Mouse (Mus musculus) right cerebral cortex, postnatal 25 days (tissue): ENCODE data around the gene Maml3.

ENCODE experiments used
- DNase-seq: peaks from one replicate; pipeline ENCODE4 v3.0.0; 2022

The Maml3 gene

DNA sequence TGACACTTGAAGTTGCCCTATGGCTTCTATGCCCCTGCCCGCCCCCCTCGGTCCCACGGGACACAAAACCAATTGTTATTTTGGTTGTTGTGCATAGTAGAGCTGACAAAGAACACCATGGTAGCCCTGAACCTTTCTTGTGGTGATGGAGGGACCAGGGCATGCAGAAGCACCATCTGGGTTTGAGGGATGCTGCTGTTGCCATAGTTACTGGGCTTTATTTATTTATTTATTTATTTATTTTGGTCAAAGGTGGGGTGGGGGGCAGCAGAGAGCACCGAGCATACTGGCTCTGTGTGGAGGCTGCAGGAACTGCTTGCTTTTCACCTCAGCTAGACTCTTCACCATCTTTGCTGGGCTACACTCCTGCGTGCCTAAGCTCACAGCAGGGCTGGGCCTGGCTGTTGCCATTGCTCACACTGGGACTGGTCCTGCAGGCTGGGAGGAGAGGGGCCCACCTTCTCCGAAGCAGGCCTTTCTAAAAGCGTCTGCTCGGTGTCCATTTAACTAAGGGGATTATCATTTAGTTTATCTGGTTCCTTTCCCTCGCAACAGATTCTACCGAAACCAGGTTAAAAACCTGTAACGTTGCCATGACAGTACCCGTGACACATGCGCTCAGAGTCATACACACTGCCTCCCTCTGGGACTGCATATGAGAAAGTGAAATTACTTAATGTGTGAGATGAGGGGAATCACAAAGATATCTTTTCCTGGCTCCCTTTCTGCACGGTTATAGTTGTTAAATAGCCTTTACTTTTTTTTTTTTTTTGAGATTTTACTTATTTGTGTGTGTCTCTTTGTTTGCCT, 375.6 kb downstream of the Maml3 start:
- no peak for DNase-seq

DNA sequence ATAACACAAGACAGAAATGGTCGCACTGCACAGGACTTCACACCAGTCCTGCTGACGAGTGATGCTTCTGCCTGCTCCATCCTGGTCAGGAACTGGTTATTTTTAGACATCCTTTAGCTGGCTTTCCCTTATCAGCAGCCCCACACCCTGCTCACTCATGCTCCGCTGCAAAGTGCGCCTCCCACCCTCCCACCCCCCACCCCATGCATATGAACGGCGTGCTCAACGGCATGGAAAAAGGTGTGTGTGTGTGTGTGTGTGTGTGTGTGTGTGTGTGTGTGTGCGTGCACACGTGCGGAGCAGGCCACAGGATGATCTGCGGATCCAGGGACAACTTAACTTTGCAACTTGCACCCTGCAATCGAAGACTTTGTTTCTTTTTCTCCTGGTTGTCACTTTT, 376.4 kb downstream of the Maml3 start:
- no peak for DNase-seq

DNA sequence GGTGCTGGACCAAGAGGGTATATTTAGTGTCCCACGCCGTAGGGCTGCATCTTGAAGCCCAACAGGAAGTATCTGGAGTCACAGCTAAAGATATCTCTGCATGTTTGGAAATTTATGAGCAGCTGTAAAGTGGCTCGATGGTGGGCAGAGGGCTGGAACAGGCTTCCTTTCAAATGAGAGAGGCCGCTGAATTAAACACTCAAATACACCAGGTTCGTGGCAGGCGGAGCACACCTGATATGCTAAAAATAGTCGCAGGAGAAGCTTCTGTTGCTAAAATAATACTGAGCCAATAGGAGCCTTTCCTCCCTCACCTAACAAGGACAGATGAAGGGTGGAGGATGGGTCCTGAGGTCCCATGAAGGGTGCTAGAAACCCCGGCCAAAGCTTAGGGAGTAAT, 376.9 kb downstream of the Maml3 start:
- no peak for DNase-seq

DNA sequence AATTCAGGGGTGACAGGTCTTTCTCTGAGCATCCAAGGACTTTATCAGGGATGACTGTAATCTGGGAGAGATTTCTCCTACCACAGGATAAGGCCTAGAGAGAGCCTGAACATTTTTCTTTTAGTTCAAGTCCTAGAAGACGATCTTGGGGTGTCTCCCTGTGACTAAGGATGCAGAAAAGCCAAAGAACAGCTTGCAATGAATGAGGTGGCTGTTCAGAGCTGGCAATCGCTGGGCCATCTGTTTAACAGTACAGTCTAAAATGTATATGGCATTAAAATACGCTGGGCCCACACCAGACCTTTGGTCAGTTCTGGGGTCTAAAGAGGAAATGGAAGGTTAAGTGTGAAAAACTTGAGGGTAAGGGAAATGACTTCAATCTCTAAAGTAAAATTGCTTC, 377.4 kb downstream of the Maml3 start:
- no peak for DNase-seq

DNA sequence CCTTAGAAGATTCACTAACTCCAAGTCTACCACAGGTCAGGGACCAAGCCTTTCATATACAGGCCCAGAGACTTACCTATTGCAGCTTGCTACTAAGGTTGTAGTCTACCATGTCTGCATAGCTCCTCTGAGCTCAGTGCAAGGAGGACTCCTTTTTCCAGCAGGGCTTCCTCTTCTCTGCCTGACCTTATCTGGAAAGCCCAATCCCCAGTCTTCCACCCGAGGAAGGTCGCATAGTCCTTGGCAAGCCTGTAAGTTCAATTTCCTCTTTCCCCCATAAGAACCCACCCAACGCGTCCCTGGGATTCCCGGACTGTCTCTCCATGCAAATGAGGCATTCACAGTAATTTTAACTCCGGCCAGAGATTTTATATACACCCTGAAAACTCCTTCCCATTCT, 378.6 kb downstream of the Maml3 start:
- no peak for DNase-seq

DNA sequence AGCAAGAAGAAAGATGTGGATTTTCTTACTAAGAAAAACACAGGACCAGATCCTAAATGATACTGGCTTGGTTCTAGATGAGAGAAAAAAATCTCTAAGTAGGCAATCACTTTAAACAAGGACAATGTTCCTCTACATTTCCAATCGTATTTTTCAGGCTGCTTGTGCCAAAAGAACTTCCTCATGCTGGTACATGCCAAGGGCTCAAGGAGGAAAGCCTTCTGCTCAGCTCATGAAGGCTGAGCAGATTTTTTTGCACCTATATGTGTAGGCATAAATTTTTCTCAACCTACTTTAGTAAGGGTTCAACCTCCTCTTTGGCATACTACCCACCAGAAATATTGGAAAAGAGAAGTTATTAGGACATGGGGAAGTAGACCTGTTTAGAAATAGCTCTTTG, 384.9 kb downstream of the Maml3 start:
- DNase-seq = no peak

DNA sequence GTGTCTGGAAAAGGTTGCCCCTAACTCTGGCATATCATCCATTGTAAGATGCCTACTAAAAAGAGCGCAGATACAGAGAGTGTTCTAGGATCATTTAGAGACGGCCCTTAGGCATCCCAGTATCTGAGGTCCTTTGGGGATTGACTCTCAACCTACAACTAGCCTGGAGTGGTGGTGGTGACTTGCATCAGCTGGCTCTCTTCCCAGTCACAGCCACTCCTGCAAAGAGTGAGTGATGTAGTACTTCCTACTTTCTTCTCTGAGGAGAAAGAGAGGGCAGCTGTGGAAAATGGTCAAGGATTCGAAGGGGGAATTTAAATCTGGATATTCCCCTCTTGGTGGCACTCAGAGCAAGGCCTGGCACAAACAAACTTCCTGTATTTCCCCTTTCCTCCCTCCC, 385.5 kb downstream of the Maml3 start:
- no peak for DNase-seq

DNA sequence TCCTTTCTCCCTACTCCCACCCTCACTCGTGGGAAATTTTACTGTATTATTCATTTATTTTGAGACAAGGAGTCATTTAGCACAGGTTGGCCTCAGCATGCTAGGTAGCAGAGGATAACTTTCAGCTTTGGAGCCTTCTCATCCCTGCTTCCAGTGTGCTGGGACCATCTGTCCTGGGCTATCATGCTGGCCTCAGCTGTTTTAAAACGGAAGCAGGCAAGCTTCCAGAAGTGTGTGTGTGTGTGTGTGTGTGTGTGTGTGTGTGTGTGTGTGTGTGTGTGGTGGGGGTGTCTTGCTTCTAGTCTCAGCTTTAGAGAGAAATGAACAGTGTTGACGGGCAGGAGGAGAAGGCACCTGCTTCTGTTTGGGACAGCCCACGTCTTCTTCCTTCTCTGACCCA, 387.0 kb downstream of the Maml3 start:
- DNase-seq = no peak

DNA sequence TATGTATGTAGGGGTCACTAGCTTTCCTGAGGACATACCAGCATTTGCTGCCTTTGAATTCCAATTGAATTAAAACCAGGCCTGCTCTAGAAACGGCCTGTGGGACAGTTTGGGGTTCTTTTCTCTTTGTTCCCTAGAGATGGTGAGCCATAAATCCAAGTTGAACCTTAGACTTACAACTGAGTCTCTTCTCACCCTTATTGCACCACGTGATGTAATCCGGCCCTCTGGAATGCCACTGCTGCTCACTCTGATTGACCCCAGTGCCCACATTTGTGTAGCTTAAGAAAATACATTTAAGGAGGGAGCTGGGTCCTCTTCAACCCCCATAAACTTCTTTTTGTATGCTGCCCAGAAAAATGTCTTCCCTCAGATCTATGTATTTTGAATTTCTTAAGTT, 387.4 kb downstream of the Maml3 start:
- no peak for DNase-seq

DNA sequence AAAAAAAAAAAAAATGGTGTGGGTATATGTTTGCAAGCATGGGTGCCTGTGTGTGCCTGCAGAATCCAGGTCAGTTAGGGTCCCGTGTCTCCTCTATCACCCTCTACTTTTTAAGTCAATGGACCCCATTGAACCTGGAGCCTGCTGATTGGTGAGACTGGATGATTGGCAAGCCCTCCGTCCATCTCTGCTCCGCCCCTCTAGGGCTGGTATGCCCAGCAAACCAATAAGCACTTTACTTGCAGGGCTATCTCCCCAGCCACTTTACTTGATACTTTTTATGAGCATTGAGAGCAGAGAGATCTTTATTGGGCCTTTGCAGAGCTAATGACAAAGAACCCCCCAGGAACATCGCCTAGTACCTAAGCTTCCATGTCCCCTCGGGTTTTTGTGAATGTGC, 390.4 kb downstream of the Maml3 start:
- no peak for DNase-seq

DNA sequence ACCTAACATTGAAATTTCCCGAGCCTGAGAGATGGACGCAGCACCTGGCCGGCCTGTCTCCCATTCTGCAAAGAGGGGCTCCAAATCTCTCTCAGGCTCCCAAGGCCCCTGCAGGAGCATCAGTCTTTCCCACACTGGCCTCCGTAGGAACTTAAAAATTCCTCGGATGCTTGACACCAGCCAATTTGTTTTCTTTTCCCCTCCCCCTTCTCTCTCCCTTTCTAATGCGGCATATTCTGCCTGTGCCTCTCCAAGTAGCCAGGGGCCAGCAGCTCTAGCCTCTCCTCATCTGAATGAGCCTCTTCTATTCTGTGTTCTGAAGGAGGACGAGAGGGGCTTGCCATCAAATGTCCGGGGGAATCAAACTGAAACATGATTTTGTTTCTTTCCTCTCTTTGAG, 391.6 kb downstream of the Maml3 start:
- DNase-seq = no peak

DNA sequence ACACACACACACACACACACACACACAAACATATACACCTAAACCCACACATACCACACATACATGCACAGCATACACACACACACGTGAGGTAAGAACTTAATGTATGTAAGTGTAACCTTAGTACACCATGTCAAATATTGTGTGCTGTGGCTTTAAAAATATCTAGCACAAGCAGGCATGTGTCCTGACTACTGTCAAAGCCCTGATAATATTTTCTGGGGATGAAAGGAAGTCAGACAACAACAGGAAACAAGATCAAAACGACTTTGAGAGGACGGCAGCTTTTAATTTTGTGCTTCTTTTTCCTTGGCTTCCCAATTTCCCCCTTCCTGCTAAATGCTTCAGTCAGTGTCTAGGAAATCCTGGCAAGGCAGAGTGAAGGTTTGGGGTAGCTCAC, 392.5 kb downstream of the Maml3 start:
- no peak for DNase-seq

DNA sequence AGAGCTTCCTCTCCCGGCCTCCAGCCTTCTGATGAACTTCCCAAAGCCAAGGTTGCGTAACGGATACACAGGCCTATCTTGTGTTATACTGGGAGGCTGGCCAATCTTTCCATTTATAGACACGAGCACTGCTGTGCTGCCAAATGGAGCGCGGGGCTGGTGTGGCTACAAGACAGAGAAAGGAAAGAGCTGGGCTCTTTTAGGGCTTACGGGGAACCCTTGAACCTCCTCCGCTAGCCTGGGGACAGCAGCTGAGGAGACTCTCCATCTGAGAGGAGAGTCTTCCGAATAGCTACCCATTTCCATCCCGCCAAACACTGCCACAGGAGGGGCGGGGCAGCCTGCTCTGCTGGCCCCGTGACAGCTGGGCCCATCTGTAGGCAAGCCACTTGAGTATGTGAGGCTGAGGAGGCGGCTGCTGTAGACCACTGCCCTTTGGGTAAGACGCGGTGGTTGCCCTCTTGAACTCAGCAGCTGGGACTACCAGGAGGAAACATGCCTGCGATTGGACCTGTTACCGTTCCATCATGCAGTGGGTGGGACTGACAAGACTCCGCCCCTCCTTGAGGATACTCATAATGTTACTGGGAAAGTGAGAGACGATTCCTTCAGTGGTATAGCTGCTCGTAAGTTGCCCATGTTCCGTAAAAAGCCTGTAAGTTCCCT, 396.0 kb downstream of the Maml3 start:
- peak; percentile 68 for DNase-seq

DNA sequence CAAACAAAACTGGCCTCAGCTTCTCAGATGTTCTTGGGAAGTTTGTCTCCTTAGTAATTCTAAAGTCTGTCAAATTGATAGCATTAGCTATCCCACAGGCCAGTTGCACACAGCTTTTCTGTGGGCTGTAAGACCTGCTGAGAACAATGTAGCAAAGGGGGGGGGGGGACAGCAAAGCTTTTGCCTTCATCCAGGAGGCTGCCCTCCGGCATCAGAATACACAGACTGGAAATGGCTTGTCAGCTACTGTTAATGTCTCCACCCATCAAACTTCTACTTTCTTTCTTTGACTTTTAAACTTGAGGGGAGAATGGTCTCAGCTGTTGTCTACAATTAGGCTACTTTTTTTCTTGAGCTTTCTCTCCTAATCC, 396.5 kb downstream of the Maml3 start:
- DNase-seq = no peak

DNA sequence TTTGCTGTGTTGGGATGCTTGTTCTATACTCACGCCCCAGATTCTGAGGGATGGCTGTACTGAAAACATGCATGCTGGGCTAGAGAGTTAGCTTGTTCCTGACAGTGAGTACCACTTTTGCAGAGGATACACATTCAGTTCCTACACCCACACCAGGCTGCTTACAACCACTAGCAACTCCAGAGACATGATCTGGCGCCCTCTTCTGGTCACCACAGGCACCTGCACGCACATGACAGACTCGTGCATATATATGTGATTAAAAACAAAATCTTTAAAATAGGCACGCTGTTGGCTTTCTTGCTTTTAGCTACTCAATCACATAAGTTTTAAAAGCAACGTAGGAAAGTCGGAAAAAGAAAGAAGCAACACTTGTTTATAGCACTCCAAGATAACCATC, 399.7 kb downstream of the Maml3 start:
- no peak for DNase-seq

DNA sequence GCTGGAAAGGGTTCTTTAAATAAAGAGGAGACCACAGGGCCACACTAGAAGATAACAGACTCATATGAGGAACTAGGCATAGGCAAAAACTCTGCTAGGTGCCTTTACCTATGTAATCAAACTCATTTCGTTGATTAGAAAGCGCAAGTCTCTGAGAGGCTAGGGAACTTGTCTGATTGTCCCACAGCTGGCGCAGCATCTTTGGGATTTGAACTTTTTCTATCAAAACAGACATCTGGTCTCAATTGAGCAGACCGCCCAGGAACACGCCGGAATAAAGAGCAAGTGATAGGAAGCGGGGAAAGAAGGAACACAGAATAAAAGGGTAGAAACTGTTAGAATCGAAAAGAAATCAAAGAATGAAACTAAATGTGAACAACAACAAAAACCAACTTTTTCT, 401.4 kb downstream of the Maml3 start:
- DNase-seq = no peak

DNA sequence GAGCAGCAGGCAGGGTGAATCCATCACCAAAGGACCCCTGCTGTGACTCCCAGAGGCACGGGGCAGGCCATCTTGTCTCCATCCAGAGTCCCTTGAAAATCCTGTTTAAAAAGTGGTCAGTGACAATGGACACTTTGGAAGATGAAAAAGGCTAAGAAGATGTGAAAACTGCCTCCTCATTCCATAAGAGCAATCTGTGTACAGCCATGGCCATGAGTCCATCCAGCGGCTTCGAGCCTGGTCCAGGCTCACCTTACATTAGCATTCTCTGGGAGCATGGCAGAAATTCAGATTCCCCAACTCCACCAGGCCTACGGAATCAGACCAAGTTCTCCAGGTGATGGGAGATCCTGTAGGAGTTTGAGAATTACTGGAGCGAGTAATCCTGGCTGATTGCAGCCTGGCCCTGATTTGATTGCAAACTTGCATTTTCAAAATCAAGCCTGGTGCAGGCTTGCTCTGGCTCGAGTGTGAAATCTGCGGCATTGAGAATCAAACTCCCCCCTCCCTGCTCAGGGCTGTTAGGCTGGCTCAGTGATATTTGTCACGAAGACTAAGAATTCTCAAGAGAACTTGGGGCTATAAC, 402.1 kb downstream of the Maml3 start:
- no peak for DNase-seq

DNA sequence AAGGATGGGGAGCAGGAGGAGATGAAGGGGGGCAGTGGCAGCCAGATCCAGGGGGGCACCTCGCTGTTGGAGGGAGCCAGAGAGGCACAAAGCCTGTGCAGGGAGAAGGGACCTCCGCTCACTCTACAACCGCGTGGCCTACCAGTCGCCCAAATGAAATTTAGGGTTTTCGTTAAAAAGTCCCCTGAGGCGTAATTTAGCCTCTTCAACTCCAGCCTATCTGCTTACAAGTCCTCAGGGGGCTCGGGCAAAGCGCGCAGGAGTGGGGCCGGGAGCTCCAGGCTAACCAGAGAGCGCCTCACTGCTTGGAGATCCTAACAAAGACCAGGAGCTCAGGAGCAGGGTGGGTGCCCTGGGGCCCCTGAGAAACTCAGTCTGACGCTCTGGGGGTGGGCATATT, 402.9 kb downstream of the Maml3 start:
- DNase-seq = no peak

DNA sequence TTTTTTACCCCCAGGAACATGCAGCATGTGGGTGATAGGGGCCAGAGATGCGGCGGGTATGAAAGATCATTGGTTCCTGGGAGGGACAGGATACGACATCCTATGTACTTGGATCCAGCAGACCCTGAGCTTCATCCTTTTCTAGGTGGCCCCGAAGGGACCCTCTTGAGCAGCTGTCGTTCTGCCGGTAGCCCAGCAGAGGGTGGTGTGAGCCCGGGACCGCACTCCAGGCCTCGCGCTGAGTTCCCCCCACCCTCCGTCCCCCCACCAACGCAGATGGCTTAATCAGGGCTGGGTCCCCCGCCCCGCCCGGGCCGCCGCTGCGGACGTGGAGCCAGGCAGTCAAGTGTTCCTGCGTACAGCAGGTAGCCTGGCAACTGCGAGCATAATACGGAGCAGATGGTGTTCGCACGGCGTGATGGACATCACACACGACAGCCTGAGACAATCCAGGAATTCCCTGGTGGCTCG, 403.6 kb downstream of the Maml3 start:
- peak; percentile 77 for DNase-seq

DNA sequence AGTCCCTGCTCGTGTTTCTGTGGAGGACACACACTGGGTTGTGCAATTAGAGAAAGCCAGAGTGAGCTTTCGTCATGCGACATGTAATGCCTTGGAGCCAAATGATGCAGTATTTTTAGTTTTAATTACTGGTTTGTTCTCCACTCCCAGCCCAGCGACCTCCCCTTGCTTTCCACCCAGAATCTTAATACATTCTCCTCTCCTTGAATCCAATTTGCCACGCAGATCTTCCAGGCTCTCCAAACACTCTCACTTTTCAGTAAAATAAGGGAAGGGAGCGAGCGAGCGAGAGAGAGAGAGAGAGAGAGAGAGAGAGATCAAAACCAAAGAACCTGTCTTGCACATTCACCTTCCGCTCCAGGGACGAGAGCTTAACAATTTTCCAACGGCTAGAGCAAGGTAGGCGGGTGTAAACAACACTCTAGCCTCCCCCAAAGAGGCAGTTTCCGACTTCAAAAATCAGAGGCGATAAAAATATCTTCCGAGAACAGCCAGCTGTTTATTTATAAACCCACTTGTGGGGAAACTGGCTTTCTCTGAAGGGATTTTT, 404.1 kb downstream of the Maml3 start:
- no peak for DNase-seq

DNA sequence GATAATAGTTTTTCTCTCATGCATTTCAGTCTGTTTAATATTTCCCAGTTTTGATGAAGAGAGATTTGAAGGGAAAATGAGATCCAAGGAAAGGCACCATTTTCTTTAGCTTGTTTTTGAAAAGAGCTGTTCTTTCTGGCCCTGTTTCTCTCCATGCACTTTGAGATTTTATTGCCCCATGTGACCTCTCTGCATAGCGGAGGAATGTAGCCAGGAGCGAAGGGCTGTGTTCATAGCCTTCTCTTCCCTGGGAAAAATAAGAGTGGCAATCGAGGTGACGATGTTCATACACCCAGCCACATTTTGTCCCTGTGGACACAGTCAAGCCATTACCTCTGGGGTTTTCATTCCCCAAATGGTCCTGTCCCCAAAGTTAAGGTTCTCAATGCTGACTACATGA, 404.8 kb downstream of the Maml3 start:
- no peak for DNase-seq

DNA sequence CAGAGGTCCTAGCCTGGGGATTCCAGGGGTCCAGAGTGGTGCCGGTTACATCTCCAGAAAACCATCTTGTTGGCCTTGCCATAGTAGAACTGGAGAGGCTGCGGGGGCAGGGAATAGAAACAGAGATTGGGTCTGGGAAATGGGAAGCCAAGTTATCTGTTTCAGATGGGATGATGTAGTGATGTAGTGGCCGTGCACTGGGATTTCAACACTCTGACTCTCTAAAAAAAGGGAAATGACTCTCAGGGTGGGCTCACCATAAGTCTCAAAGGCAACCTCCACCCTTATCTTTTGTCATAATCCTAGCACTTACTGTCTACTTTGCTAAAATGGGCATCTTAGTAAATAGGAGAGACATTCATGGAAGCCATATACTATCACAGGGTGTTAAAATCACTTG, 406.9 kb downstream of the Maml3 start:
- no peak for DNase-seq

DNA sequence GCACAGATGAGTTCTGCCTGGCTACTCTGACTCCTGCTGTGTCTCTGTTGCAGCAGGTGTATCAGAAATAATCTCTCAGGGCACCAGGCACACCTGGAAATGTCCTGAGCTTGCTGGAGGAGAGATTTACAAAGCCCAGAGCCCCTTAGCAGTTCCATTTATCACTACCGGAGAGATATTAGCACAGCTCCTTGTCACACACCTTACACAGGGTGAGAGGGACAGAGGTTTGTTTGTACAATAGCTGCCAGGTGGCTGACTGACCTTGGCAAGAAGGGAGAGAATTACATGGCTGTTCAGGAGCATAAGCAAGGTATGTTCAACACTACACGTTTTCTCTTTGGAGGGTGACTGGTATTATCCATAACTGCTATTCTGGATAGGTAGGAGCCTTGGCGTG, 409.2 kb downstream of the Maml3 start:
- DNase-seq = no peak

DNA sequence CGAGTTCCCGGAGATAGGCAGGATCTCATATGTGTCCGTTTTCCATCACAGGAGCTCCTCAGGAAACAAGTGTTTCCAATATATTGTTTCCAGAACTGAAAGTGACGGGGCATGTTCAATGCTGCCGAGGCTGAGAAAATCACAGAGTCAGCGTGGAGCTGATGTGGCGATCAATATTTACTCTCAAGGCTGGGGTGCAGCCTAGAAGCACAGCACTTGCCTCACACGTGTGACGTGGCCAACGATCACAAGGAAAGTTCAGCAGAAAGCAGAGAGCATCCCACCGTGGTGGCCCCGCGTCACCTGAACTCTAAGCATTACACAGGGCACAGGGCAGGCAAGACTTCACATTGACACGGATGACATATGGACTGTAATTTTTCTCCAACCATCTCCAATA, 410.3 kb downstream of the Maml3 start:
- no peak for DNase-seq
